Mouse (Mus musculus) ovary, postnatal 10 days (tissue): ENCODE results near the gene Prrx2.

Experiments used
- DNase-seq: peaks from one replicate; pipeline ENCODE4 v3.0.0; 2022; ENCODE audit warnings: low spot score

The Prrx2 gene

GRCm38 (mm10) chr2:30870863-30871262 lies 36.1 kb downstream of the Prrx2 start:
- DNase-seq = no peak

GRCm38 (mm10) chr2:30872669-30873068 lies 37.9 kb downstream of the Prrx2 start:
- DNase-seq = no peak

GRCm38 (mm10) chr2:30874445-30874844 lies 39.7 kb downstream of the Prrx2 start:
- no peak for DNase-seq

- DNase-seq = no peak
These were observed 40.3 kb downstream of the Prrx2 start for GRCm38 (mm10) chr2:30875096-30875495.

GRCm38 (mm10) chr2:30875621-30876432 lies 41.1 kb downstream of the Prrx2 start:
- DNase-seq = no peak

- no peak for DNase-seq
These were observed 44.7 kb downstream of the Prrx2 start for GRCm38 (mm10) chr2:30879481-30879880.

GRCm38 (mm10) chr2:30881215-30881614 lies 46.4 kb downstream of the Prrx2 start:
- no peak for DNase-seq

- no peak for DNase-seq
These were observed 50.1 kb downstream of the Prrx2 start for GRCm38 (mm10) chr2:30884852-30885373.

- no peak for DNase-seq
These were observed 50.8 kb downstream of the Prrx2 start for GRCm38 (mm10) chr2:30885453-30886163.

GRCm38 (mm10) chr2:30891002-30891401 lies 56.2 kb downstream of the Prrx2 start:
- no peak for DNase-seq

- DNase-seq = no peak
These were observed 58.6 kb downstream of the Prrx2 start for GRCm38 (mm10) chr2:30893399-30893798.

- DNase-seq = no peak
These were observed 59.2 kb downstream of the Prrx2 start for GRCm38 (mm10) chr2:30893946-30894345.

- DNase-seq = no peak
These were observed 62.5 kb downstream of the Prrx2 start for GRCm38 (mm10) chr2:30897291-30897690.

GRCm38 (mm10) chr2:30899397-30900069 lies 64.8 kb downstream of the Prrx2 start:
- DNase-seq = no peak

- no peak for DNase-seq
These were observed 66.9 kb downstream of the Prrx2 start for GRCm38 (mm10) chr2:30901646-30902160.

- DNase-seq = no peak
These were observed 67.5 kb downstream of the Prrx2 start for GRCm38 (mm10) chr2:30902256-30902655.

- DNase-seq = no peak
These were observed 68.3 kb downstream of the Prrx2 start for GRCm38 (mm10) chr2:30902726-30903722.

GRCm38 (mm10) chr2:30904231-30904630 lies 69.5 kb downstream of the Prrx2 start:
- DNase-seq = no peak

GRCm38 (mm10) chr2:30904991-30905390 lies 70.2 kb downstream of the Prrx2 start:
- no peak for DNase-seq

GRCm38 (mm10) chr2:30905906-30906305 lies 71.1 kb downstream of the Prrx2 start:
- DNase-seq = no peak

- no peak for DNase-seq
These were observed 71.9 kb downstream of the Prrx2 start for GRCm38 (mm10) chr2:30906641-30907040.
